In the genomic region with DNA sequence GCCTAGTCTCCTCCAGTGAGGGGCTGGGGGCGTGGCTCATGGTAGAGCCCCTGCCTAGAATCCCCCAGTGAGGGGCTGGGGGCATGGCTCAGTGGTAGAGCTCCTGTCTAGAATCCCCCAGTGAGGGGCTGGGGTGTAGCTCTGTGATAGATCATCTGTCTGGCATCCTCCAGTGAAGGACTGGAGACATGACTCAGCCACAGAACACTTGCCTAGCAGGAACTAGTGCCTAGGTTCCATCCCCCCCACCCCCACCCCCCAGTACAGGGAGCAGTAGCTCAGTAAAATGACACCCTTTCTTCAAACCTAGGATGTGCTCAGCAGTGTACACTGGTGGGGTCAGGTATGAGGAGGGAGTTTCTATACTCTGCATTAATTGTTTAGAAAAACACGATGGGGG, we compare ENCODE assay signal across 26 mouse cellular contexts. TPM values are rescaled to one million over a fixed set of nuclear protein-coding genes. Genes with fewer than 3 reads are reported as not detected.
A peak's percentile ranks its signal among the peaks of the same experiment; 100 is the strongest.
DNase-seq lines count a peak whose midpoint lies in the region; ATAC-seq and TF ChIP-seq lines count a peak whose summit lies in the region.
"Had no signal": no experiment of that assay in that cellular context is flagged by ENCODE, and none has a peak within 500 bp of the region (broad histone marks: within the 10 kb centered on the region; RNA-seq: fewer than 3 reads in every experiment).

No protein-coding gene starts in this region.

- WGBS in stomach, embryonic 16.5 days = 80% methylated on average over 2 of the region's 2 CpGs
- 79% methylated on average over 2 of the region's 2 CpGs for whole genome bisulfite sequencing in heart, embryonic 10.5 days

- H3K4me1 ChIP-seq in embryonic fibroblast, embryonic 13.5 days (ENCODE audit: control insufficient read depth, insufficient read depth, low read length) = peaks cover 15% of the 10 kb centered on the region
- peaks cover 27% of the 10 kb centered on the region for H3K4me1 ChIP-seq in stomach, embryonic 16.5 days (ENCODE audit: control insufficient read depth, insufficient read depth, low read length)
- H3K4me1 ChIP-seq in heart, embryonic 10.5 days = peaks cover 21% of the 10 kb centered on the region

- 0 out of 2 replicates have a peak, but pooled peaks cover 4% of the 10 kb centered on the region for H3K9me3 ChIP-seq in stomach, embryonic 16.5 days (replicated peaks; ENCODE audit: control insufficient read depth, low read length)
- no peaks in the 10 kb centered on the region for H3K9me3 ChIP-seq in heart, embryonic 10.5 days
- H3K9me3 ChIP-seq: embryonic facial prominence, embryonic 12.5 days; forebrain, embryonic 10.5 days; hindbrain, embryonic 13.5 days; intestine, embryonic 15.5 days had no signal

- H3K9ac ChIP-seq in stomach, embryonic 16.5 days (ENCODE audit: low read length) = no peak overlapping the region; the same call in 1 of the 2 replicates
- H3K9ac ChIP-seq: embryonic facial prominence, embryonic 12.5 days; hindbrain, embryonic 13.5 days; intestine, embryonic 15.5 days had no signal

- H3K27ac ChIP-seq in embryonic fibroblast, embryonic 13.5 days (ENCODE audit: insufficient read depth, low read length) = peak overlapping the region; percentile 77
- H3K27ac ChIP-seq in stomach, embryonic 16.5 days (ENCODE audit: low read length) = peak overlapping the region; percentile 66
- no peak overlapping the region for H3K27ac ChIP-seq in heart, embryonic 10.5 days
- H3K27ac ChIP-seq: embryonic facial prominence, embryonic 12.5 days; heart, adult 2 months; hindbrain, embryonic 13.5 days; intestine, embryonic 15.5 days had no signal

- H3K27me3 ChIP-seq in stomach, embryonic 16.5 days (ENCODE audit: control insufficient read depth, insufficient read depth, low read length) = no peaks in the 10 kb centered on the region
- peaks cover 6% of the 10 kb centered on the region; the same call in 1 of the 2 replicates for H3K27me3 ChIP-seq in heart, embryonic 10.5 days (ENCODE audit: insufficient read depth, poor library complexity, severe bottlenecking)
- H3K27me3 ChIP-seq: embryonic facial prominence, embryonic 12.5 days; hindbrain, embryonic 13.5 days; intestine, embryonic 15.5 days; Patski had no signal

- no peak for ATAC-seq in stomach, embryonic 16.5 days (ENCODE audit: insufficient read depth, low FRiP score)
- ATAC-seq: CD4-positive, CD25-positive, alpha-beta regulatory T cell, adult 4 months; forebrain, embryonic 14.5 days; hindbrain, embryonic 16.5 days; intestine, embryonic 15.5 days; Patski had no signal

- no peaks in the 10 kb centered on the region for H3K36me3 ChIP-seq in stomach, embryonic 16.5 days (ENCODE audit: control insufficient read depth, insufficient read depth, low read length)
- H3K36me3 ChIP-seq in heart, embryonic 10.5 days = no peaks in the 10 kb centered on the region
- H3K36me3 ChIP-seq: embryonic facial prominence, embryonic 12.5 days; forebrain, embryonic 10.5 days; hindbrain, embryonic 10.5 days; hindbrain, embryonic 13.5 days; intestine, embryonic 15.5 days had no signal

- TF ChIP-seq CTCF in embryonic fibroblast, embryonic 13.5 days (IDR thresholded peaks at IDR 0.05; ENCODE audit: borderline replicate concordance, insufficient read depth, low read length) = no peak

- DNase-seq in 3T3-L1 (ENCODE audit: low read depth, low spot score) = peak; percentile 70
- DNase-seq in Muller cell, postnatal 12 days (ENCODE audit: inconsistent ontology term) = peak; percentile 39
- no peak for DNase-seq in heart, adult 11 months
- DNase-seq in adrenal gland, postnatal 36 days = no peak
- no peak for DNase-seq in right cerebral cortex, postnatal 25 days
- no peak for DNase-seq in heart, embryonic 10.5 days (ENCODE audit: low spot score)
- DNase-seq: adrenal gland, postnatal 10 days; cerebellum, adult 11-12 months; cerebellum, adult 8-10 months; cerebellum, postnatal 10 days; cerebellum, postnatal 36 days; gastrocnemius, postnatal 25 days; heart, adult 2 months; kidney, adult 18-20 months had no signal

- H3K4me3 ChIP-seq in embryonic fibroblast, embryonic 13.5 days (ENCODE audit: insufficient read depth, low read length) = no peak overlapping the region
- H3K4me3 ChIP-seq in stomach, embryonic 16.5 days (replicated peaks; ENCODE audit: low read length) = no peak overlapping the region; the same call in 1 of the 2 replicates
- no peak overlapping the region for H3K4me3 ChIP-seq in heart, embryonic 10.5 days
- H3K4me3 ChIP-seq: embryonic facial prominence, embryonic 12.5 days; forebrain, embryonic 10.5 days; heart, adult 2 months; hindbrain, embryonic 10.5 days; hindbrain, embryonic 13.5 days; intestine, embryonic 15.5 days had no signal

- no peak overlapping the region for H3K4me2 ChIP-seq in stomach, embryonic 16.5 days (ENCODE audit: low read depth, low read length)
- H3K4me2 ChIP-seq: embryonic facial prominence, embryonic 12.5 days; heart, embryonic 11.5 days; hindbrain, embryonic 13.5 days; intestine, embryonic 15.5 days had no signal

- TF ChIP-seq POLR2A in embryonic fibroblast, embryonic 13.5 days (IDR thresholded peaks at IDR 0.05; ENCODE audit: low read depth, low read length) = no peak

RNA-seq across cellular contexts. Expression of a gene that starts 1.0 kb away (rescaled TPM):
- polyA plus RNA-seq in embryonic fibroblast, embryonic 13.5 days (2011; ENCODE audit: insufficient read length, low read depth, missing spikeins) = 58.5 and 98.3 TPM in 2 replicates
- 136 and 177 TPM in 2 replicates for polyA plus RNA-seq in stomach, embryonic 16.5 days (2015; fragmentation: Nextera tagmentation; extraction: Ambion mirVana)
- total RNA-seq in adrenal gland, postnatal 36 days (2021) = 100 to 1,000 TPM; 300 to 324 TPM
- 54.4 and 66.8 TPM in 2 replicates for polyA plus RNA-seq in heart, embryonic 10.5 days (2016; fragmentation: Nextera tagmentation; extraction: Ambion mirVana)

RNA-seq across cellular contexts. Expression of a gene that starts 38.5 kb away (rescaled TPM):
- polyA plus RNA-seq in embryonic fibroblast, embryonic 13.5 days (2011; ENCODE audit: insufficient read length, low read depth, missing spikeins) = 18.8 and 23.3 TPM in 2 replicates
- polyA plus RNA-seq in stomach, embryonic 16.5 days (2015; fragmentation: Nextera tagmentation; extraction: Ambion mirVana) = 41.3 and 46.0 TPM in 2 replicates
- total RNA-seq in adrenal gland, postnatal 36 days (2021) = 10 to 100 TPM; 46.9 to 48.8 TPM
- 42.9 and 48.7 TPM in 2 replicates for polyA plus RNA-seq in heart, embryonic 10.5 days (2016; fragmentation: Nextera tagmentation; extraction: Ambion mirVana)

Comparison
In these comparisons a context has a peak if more than half of its experiments do, and no peak if none do; other contexts are left out.
1. DNase-seq: peak in 3T3-L1 (single experiment) and Muller cell, postnatal 12 days (single experiment); none in heart, adult 11 months (single experiment), adrenal gland, postnatal 36 days (0 of 2), right cerebral cortex, postnatal 25 days (single experiment) and heart, embryonic 10.5 days (single experiment).